Mouse (Mus musculus): Measurements from ENCODE around the gene Ak6. TPM values are rescaled to one million over a fixed set of nuclear protein-coding genes. Genes with fewer than 3 reads are reported as not detected.

The Ak6 gene
- polyA plus RNA-seq, 1 experiment: 141 TPM

DNA sequence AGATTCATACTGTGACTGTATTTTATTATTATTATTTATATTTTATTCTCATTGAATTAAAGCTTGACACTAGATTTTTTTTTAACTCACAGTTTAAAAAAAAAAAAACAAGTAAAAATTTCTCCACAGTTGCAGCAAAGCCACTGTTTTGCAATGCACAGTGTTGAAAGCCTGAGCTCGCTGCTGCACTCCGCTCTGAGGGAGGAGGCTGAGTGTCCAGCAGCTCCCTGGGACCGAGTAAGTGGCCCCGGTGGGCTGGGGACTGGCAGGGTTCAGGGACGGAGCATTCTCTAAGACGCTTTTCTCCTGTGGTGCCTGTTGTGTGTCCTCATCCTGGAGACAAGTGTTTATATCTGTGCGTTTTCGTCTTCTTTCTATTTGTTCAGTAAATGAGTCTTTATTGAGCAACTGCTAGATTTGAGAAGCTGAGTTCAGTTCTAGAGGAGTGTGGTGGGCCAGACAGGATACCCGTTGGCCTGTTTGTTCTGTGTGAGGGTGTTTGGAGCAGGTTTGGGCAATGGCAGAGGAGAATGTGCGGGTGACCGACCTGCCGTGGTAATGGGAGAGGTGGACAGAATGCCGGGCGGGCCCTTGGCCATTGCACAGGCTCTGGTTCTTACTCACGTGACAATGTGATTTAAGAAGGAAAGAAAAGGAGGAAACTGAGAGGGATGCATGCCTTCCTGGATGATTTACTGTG is 25.3 kb downstream of the Ak6 start:
- H3K27me3 ChIP-seq (ENCODE audit: control insufficient read depth, insufficient read depth, low read length): no peaks in the 10 kb centered on the region
- TF ChIP-seq CTCF (IDR thresholded peaks at IDR 0.05; ENCODE audit: borderline replicate concordance, insufficient read depth, low read depth, low read length): no peak
- TF ChIP-seq POLR2A (IDR thresholded peaks at IDR 0.05; ENCODE audit: borderline replicate concordance, insufficient read depth, low read length): no peak
- no peak for DNase-seq
- no peak overlapping the region for H3K27ac ChIP-seq (ENCODE audit: insufficient read depth, low read length)
- WGBS: 87% methylated on average over 15 of the region's 15 CpGs
- no peaks in the 10 kb centered on the region for H3K4me1 ChIP-seq (ENCODE audit: control insufficient read depth, insufficient read depth, low read length)
- H3K4me3 ChIP-seq (replicated peaks; ENCODE audit: insufficient read depth, low read depth, low read length): no peak overlapping the region

GRCm38 (mm10) chr13:100681615-100682014 is 30.8 kb downstream of the Ak6 start:
- WGBS: 85% methylated on average over 8 of the region's 8 CpGs

DNA sequence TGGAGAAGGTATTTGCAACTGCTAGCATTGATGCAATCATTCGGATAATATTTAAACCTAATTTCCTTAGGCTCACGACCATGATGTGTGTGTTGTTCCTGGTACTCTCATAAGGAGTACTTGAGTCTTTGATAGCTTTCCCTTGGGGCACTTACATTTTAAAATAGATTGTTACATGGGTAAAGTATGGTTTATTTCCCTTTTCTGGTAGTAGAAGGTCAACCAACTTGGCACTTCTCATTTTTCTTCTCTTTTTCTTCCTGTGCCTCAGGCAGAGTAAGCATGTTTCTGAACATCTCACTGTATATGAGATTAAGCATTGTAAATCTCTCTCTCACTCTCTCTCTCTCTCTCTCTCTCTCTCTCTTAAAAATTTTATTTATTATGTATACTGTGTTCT is 32.1 kb downstream of the Ak6 start:
- no peak overlapping the region for H3K27ac ChIP-seq (ENCODE audit: insufficient read depth, low read length)
- no peaks in the 10 kb centered on the region for H3K4me1 ChIP-seq (ENCODE audit: control insufficient read depth, insufficient read depth, low read length)
- TF ChIP-seq POLR2A (IDR thresholded peaks at IDR 0.05; ENCODE audit: borderline replicate concordance, insufficient read depth, low read length) (no peak), CTCF (IDR thresholded peaks at IDR 0.05; ENCODE audit: borderline replicate concordance, insufficient read depth, low read depth, low read length) (no peak)
- no peak for DNase-seq
- no peaks in the 10 kb centered on the region for H3K27me3 ChIP-seq (ENCODE audit: control insufficient read depth, insufficient read depth, low read length)
- no peak overlapping the region for H3K4me3 ChIP-seq (replicated peaks; ENCODE audit: insufficient read depth, low read depth, low read length)
- 89% methylated on average over 2 of the region's 2 CpGs for WGBS

More at GRCm38 (mm10) chr13:100681615-100682014, 30.8 kb downstream of the Ak6 start:
- TF ChIP-seq CTCF (IDR thresholded peaks at IDR 0.05; ENCODE audit: borderline replicate concordance, insufficient read depth, low read depth, low read length): no peak
- no peak for TF ChIP-seq POLR2A (IDR thresholded peaks at IDR 0.05; ENCODE audit: borderline replicate concordance, insufficient read depth, low read length)
- no peak for DNase-seq
- Histone ChIP-seq H3K4me3 (replicated peaks; ENCODE audit: insufficient read depth, low read depth, low read length) (no peak overlapping the region), H3K4me1 (ENCODE audit: control insufficient read depth, insufficient read depth, low read length) (no peaks in the 10 kb centered on the region), H3K27ac (ENCODE audit: insufficient read depth, low read length) (no peak overlapping the region), H3K27me3 (ENCODE audit: control insufficient read depth, insufficient read depth, low read length) (no peaks in the 10 kb centered on the region)

GRCm38 (mm10) chr13:100684355-100684754 is 33.6 kb downstream of the Ak6 start:
- no peaks in the 10 kb centered on the region for H3K27me3 ChIP-seq (ENCODE audit: control insufficient read depth, insufficient read depth, low read length)
- H3K4me3 ChIP-seq (replicated peaks; ENCODE audit: insufficient read depth, low read depth, low read length): no peak overlapping the region
- H3K27ac ChIP-seq (ENCODE audit: insufficient read depth, low read length): no peak overlapping the region
- WGBS: 78% methylated on average over 2 of the region's 2 CpGs
- H3K4me1 ChIP-seq (ENCODE audit: control insufficient read depth, insufficient read depth, low read length): no peaks in the 10 kb centered on the region
- DNase-seq: no peak
- TF ChIP-seq CTCF (IDR thresholded peaks at IDR 0.05; ENCODE audit: borderline replicate concordance, insufficient read depth, low read depth, low read length): no peak
- no peak for TF ChIP-seq POLR2A (IDR thresholded peaks at IDR 0.05; ENCODE audit: borderline replicate concordance, insufficient read depth, low read length)

- no peak for DNase-seq
- TF ChIP-seq POLR2A (IDR thresholded peaks at IDR 0.05; ENCODE audit: borderline replicate concordance, insufficient read depth, low read length) (no peak), CTCF (IDR thresholded peaks at IDR 0.05; ENCODE audit: borderline replicate concordance, insufficient read depth, low read depth, low read length) (no peak)
- Histone ChIP-seq H3K27ac (ENCODE audit: insufficient read depth, low read length) (no peak overlapping the region), H3K4me1 (ENCODE audit: control insufficient read depth, insufficient read depth, low read length) (no peaks in the 10 kb centered on the region), H3K27me3 (ENCODE audit: control insufficient read depth, insufficient read depth, low read length) (no peaks in the 10 kb centered on the region), H3K4me3 (replicated peaks; ENCODE audit: insufficient read depth, low read depth, low read length) (no peak overlapping the region)
- WGBS: 73% methylated on average over 7 of the region's 7 CpGs
Observed at GRCm38 (mm10) chr13:100687513-100687912, 36.7 kb downstream of the Ak6 start.

- no peaks in the 10 kb centered on the region for H3K27me3 ChIP-seq (ENCODE audit: control insufficient read depth, insufficient read depth, low read length)
- no peaks in the 10 kb centered on the region for H3K4me1 ChIP-seq (ENCODE audit: control insufficient read depth, insufficient read depth, low read length)
- no peak overlapping the region for H3K27ac ChIP-seq (ENCODE audit: insufficient read depth, low read length)
- H3K4me3 ChIP-seq (replicated peaks; ENCODE audit: insufficient read depth, low read depth, low read length): no peak overlapping the region
- TF ChIP-seq CTCF (IDR thresholded peaks at IDR 0.05; ENCODE audit: borderline replicate concordance, insufficient read depth, low read depth, low read length) (no peak), POLR2A (IDR thresholded peaks at IDR 0.05; ENCODE audit: borderline replicate concordance, insufficient read depth, low read length) (no peak)
- no peak for DNase-seq
- WGBS: 92% methylated on average over 3 of the region's 3 CpGs
Observed at GRCm38 (mm10) chr13:100697541-100697940, 46.8 kb downstream of the Ak6 start.

DNA sequence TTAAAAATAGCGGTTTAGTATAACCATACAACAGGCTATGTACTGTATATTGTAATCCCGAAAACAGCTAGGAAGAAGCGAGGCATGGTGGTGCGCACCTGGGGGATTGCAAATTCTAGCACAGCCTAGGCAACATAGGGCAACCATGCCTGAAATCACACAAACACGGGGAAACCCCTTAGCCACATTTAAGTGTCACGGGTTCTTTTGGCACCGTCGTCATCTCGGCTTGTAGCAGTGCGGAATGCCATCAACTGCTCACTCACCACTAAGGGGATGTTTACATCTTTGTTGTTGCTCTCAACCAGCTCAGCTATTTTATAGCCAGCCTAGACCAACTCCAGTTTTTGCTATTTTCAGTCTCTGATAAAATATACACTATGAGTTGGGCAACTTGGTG is 48.1 kb downstream of the Ak6 start:
- Histone ChIP-seq H3K27ac (ENCODE audit: insufficient read depth, low read length) (no peak overlapping the region), H3K27me3 (ENCODE audit: control insufficient read depth, insufficient read depth, low read length) (no peaks in the 10 kb centered on the region), H3K4me3 (replicated peaks; ENCODE audit: insufficient read depth, low read depth, low read length) (no peak overlapping the region), H3K4me1 (ENCODE audit: control insufficient read depth, insufficient read depth, low read length) (no peaks in the 10 kb centered on the region)
- DNase-seq: no peak
- TF ChIP-seq CTCF (IDR thresholded peaks at IDR 0.05; ENCODE audit: borderline replicate concordance, insufficient read depth, low read depth, low read length) (no peak), POLR2A (IDR thresholded peaks at IDR 0.05; ENCODE audit: borderline replicate concordance, insufficient read depth, low read length) (no peak)
- WGBS: 92% methylated on average over 10 of the region's 10 CpGs

DNA sequence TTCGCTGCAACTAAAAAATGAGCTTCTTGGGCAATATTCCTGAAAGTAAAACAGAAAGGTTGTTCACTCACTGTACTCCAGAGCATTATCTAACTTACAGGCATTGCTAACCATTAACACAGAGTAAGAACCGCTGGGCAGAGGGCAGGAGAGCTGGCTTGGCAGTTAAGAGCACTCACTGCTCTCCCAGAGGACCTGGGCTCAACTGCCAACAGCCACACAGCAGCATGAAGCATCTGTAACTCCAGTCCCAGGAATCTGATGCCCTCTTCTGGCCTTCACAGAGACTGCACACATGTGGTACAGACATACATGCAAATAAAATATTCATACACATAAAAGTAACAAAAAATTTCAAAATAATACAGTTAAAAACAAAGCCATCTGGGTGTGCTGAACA is 52.7 kb downstream of the Ak6 start:
- WGBS: 96% methylated on average over 2 of the region's 2 CpGs
- DNase-seq: no peak
- TF ChIP-seq CTCF (IDR thresholded peaks at IDR 0.05; ENCODE audit: borderline replicate concordance, insufficient read depth, low read depth, low read length) (no peak), POLR2A (IDR thresholded peaks at IDR 0.05; ENCODE audit: borderline replicate concordance, insufficient read depth, low read length) (no peak)
- Histone ChIP-seq H3K27ac (ENCODE audit: insufficient read depth, low read length) (no peak overlapping the region), H3K4me3 (replicated peaks; ENCODE audit: insufficient read depth, low read depth, low read length) (no peak overlapping the region), H3K4me1 (ENCODE audit: control insufficient read depth, insufficient read depth, low read length) (no peaks in the 10 kb centered on the region), H3K27me3 (ENCODE audit: control insufficient read depth, insufficient read depth, low read length) (no peaks in the 10 kb centered on the region)
